Mouse (Mus musculus) liver, postnatal 0 days (tissue): ENCODE measurements around the gene Gm30083.

ENCODE experiments used
- CTCF ChIP-seq: sonication (generic); IDR thresholded peaks from 2 replicates; pipeline ENCODE4 v1.5.1; 2016; ENCODE audit warnings: antibody characterized with exemption, low read depth
- EP300 ChIP-seq: IDR thresholded peaks from 2 replicates; pipeline ENCODE4 v1.6.1; 2016; ENCODE audit warnings: antibody characterized with exemption, low read depth, mild to moderate bottlenecking

- TF ChIP-seq EP300, result no peak
- TF ChIP-seq CTCF, result no peak
These were observed 12.6 kb downstream of the Gm30083 start for GRCm38 (mm10) chr14:34002358-34002757.
